Mouse (Mus musculus) forebrain, embryonic 14.5 days (tissue): ENCODE results near the gene Tubgcp3. TPM values are rescaled to one million over a fixed set of nuclear protein-coding genes. Genes with fewer than 3 reads are reported as not detected.
"Not testable (repeated sequence)": the region's sequence is repeated elsewhere in the genome, so short reads cannot be mapped to it uniquely, and the experiment has no call there.

Experiments
- ATAC-seq: fragments of 200-750 bp; cut with Nextera tagmentation; 2 replicates; pipeline ENCODE4 v1.8.0; 2017; ENCODE audit warnings: mild to moderate bottlenecking, moderate library complexity
- DNase-seq: peaks from one replicate; pipeline ENCODE4 v3.0.0-alpha.2; 2015; ENCODE audit warnings: low spot score
- H3K27ac ChIP-seq: fragments of 300-500 bp; sonication (generic); 2 replicates; pipeline ENCODE4 v1.5.1; 2014; ENCODE audit warnings: low read depth, mild to moderate bottlenecking, control low read depth, low read length, moderate library complexity
- H3K27me3 ChIP-seq: fragments of 300-500 bp; sonication (generic); replicated peaks from 2 replicates; pipeline ENCODE4 v1.6.1; 2014; ENCODE audit warnings: low read length, control low read depth, mixed read lengths; ENCODE audit not compliant: control insufficient read depth, insufficient read depth
- H3K36me3 ChIP-seq: fragments of 300-500 bp; sonication (generic); 2 replicates; pipeline ENCODE4 v1.6.1; 2014; ENCODE audit warnings: low read length, control low read depth; ENCODE audit not compliant: control insufficient read depth, insufficient read depth
- H3K4me1 ChIP-seq: fragments of 300-500 bp; sonication (generic); 2 replicates; pipeline ENCODE4 v1.6.1; 2014; ENCODE audit warnings: antibody characterized with exemption, low read length, control low read depth; ENCODE audit not compliant: control insufficient read depth, insufficient read depth
- H3K4me2 ChIP-seq: fragments of 300-500 bp; sonication (generic); 2 replicates; pipeline ENCODE4 v1.6.1; 2014; ENCODE audit warnings: mild to moderate bottlenecking, control low read depth, low read length
- H3K4me3 ChIP-seq: fragments of 300-500 bp; sonication (generic); 2 replicates; pipeline ENCODE4 v1.5.1; 2014; ENCODE audit warnings: low read depth, low read length, control low read depth
- H3K9ac ChIP-seq: fragments of 300-500 bp; sonication (generic); 2 replicates; pipeline ENCODE4 v1.6.1; 2014; ENCODE audit warnings: mild to moderate bottlenecking, low read length, control low read depth, moderate library complexity
- H3K9me3 ChIP-seq: fragments of 300-500 bp; sonication (generic); replicated peaks from 2 replicates; pipeline ENCODE4 v1.6.1; 2016; ENCODE audit warnings: low read length, control low read depth, mixed read lengths; ENCODE audit not compliant: control insufficient read depth
- WGBS: fragments of 180-500 bp; shearing (Covaris S2); extraction: QIAGEN DNeasy Blood & Tissue Kit; methylation state at CpG from one replicate; pipeline ENCODE4 v1.1.7; 2014; 5-methylcytosine and 5-hydroxymethylcytosine counted together
- polyA plus RNA-seq: library from polyadenylated mRNA; unstranded; fragments of >200 nt; fragmentation: Nextera tagmentation; extraction: Ambion mirVana; gene quantifications from 2 replicates; pipeline ENCODE4 v1.2.1, GENCODE M21; 2014

The Tubgcp3 gene
- polyA plus RNA-seq, 1 experiment from 2014 or later: 47.3 TPM

- Histone ChIP-seq H3K27me3 (no peaks in the 10 kb centered on the region), H3K36me3 (no peaks in the 10 kb centered on the region), H3K4me3 (no peak overlapping the region), H3K9me3 (no peaks in the 10 kb centered on the region), H3K9ac (no peak overlapping the region), H3K27ac (no peak overlapping the region), H3K4me1 (peaks cover 5% of the 10 kb centered on the region), H3K4me2 (no peak overlapping the region)
- WGBS: 5% methylated on average over 7 of the region's 7 CpGs
- peak; percentile 87 for DNase-seq
- ATAC-seq: peak; percentile 89
Measured at GRCm38 (mm10) chr8:12677529-12677928, 5.5 kb upstream of the Tubgcp3 start.

- DNase-seq (peak; percentile 2), ATAC-seq (peak; percentile 80; the same call in 1 of the 2 replicates)
- no peaks in the 10 kb centered on the region for H3K36me3 ChIP-seq
- peaks cover 14% of the 10 kb centered on the region for H3K4me1 ChIP-seq
- H3K9me3 ChIP-seq: no peaks in the 10 kb centered on the region
- H3K27ac ChIP-seq: peak overlapping the region; percentile 74
- H3K27me3 ChIP-seq: no peaks in the 10 kb centered on the region
- H3K4me2 ChIP-seq: peak overlapping the region; percentile 83
- peak overlapping the region; percentile 95 for H3K4me3 ChIP-seq
- under 1% methylated on average over 37 of the region's 38 CpGs for WGBS
- H3K9ac ChIP-seq: peak overlapping the region; percentile 94
Measured at GRCm38 (mm10) chr8:12671473-12672055, 484 bp downstream of the Tubgcp3 start.

- Histone ChIP-seq H3K4me3 (peak overlapping the region; percentile 95), H3K4me1 (peaks cover 14% of the 10 kb centered on the region), H3K36me3 (no peaks in the 10 kb centered on the region), H3K4me2 (peak overlapping the region; percentile 83), H3K9ac (peak overlapping the region; percentile 94), H3K27me3 (no peaks in the 10 kb centered on the region), H3K9me3 (no peaks in the 10 kb centered on the region), H3K27ac (no peak overlapping the region)
- 34% methylated on average over 6 of the region's 6 CpGs for WGBS
- ATAC-seq (no peak), DNase-seq (no peak)
Measured at GRCm38 (mm10) chr8:12670965-12671364, 1.1 kb downstream of the Tubgcp3 start.

- no peak overlapping the region for H3K9ac ChIP-seq
- ATAC-seq (no peak), DNase-seq (no peak)
- H3K9me3 ChIP-seq: no peaks in the 10 kb centered on the region
- WGBS: 91% methylated on average over 6 of the region's 6 CpGs
- H3K27ac ChIP-seq: no peak overlapping the region
- H3K4me1 ChIP-seq: peaks cover 14% of the 10 kb centered on the region
- H3K4me3 ChIP-seq: no peak overlapping the region
- H3K36me3 ChIP-seq: no peaks in the 10 kb centered on the region
- H3K27me3 ChIP-seq: no peaks in the 10 kb centered on the region
- H3K4me2 ChIP-seq: no peak overlapping the region
Measured at GRCm38 (mm10) chr8:12668832-12669231, 3.2 kb downstream of the Tubgcp3 start.

GRCm38 (mm10) chr8:12666530-12666929 is 5.5 kb downstream of the Tubgcp3 start:
- not testable (repeated sequence) for H3K27ac ChIP-seq, H3K27me3 ChIP-seq, DNase-seq, H3K4me3 ChIP-seq, H3K36me3 ChIP-seq, H3K9ac ChIP-seq, H3K9me3 ChIP-seq, ATAC-seq, H3K4me2 ChIP-seq, H3K4me1 ChIP-seq
- 84% methylated on average over 3 of the region's 3 CpGs for WGBS

- Histone ChIP-seq H3K27me3 (no peaks in the 10 kb centered on the region), H3K9me3 (no peaks in the 10 kb centered on the region), H3K27ac (no peak overlapping the region), H3K4me2 (no peak overlapping the region), H3K4me1 (no peaks in the 10 kb centered on the region), H3K9ac (no peak overlapping the region), H3K4me3 (no peak overlapping the region), H3K36me3 (peaks cover 25% of the 10 kb centered on the region)
- 79% methylated on average over 5 of the region's 5 CpGs for WGBS
- no peak for DNase-seq
- ATAC-seq: no peak
Measured at GRCm38 (mm10) chr8:12663105-12663456, 9.0 kb downstream of the Tubgcp3 start.

- Histone ChIP-seq H3K4me1 (no peaks in the 10 kb centered on the region), H3K27ac (no peak overlapping the region), H3K4me3 (no peak overlapping the region), H3K9ac (no peak overlapping the region), H3K9me3 (no peaks in the 10 kb centered on the region), H3K27me3 (no peaks in the 10 kb centered on the region), H3K4me2 (no peak overlapping the region), H3K36me3 (peaks cover 30% of the 10 kb centered on the region)
- WGBS: 85% methylated on average over 4 of the region's 4 CpGs
- ATAC-seq (no peak), DNase-seq (no peak)
Measured at GRCm38 (mm10) chr8:12662375-12663104, 9.5 kb downstream of the Tubgcp3 start.

- WGBS: 96% methylated on average over 16 of the region's 16 CpGs
- no peak overlapping the region for H3K9ac ChIP-seq
Measured at GRCm38 (mm10) chr8:12657411-12657810, 14.6 kb downstream of the Tubgcp3 start.

GRCm38 (mm10) chr8:12651246-12651645 is 20.8 kb downstream of the Tubgcp3 start:
- H3K4me3 ChIP-seq: no peak overlapping the region
- DNase-seq: no peak
- H3K4me2 ChIP-seq: no peak overlapping the region
- peaks cover 95% of the 10 kb centered on the region for H3K36me3 ChIP-seq
- no peaks in the 10 kb centered on the region for H3K4me1 ChIP-seq
- H3K27ac ChIP-seq: no peak overlapping the region
- WGBS: 93% methylated on average over 4 of the region's 4 CpGs
- H3K9ac ChIP-seq: no peak overlapping the region
- no peaks in the 10 kb centered on the region for H3K9me3 ChIP-seq
- H3K27me3 ChIP-seq: no peaks in the 10 kb centered on the region
- no peak for ATAC-seq

More at GRCm38 (mm10) chr8:12657411-12657810, 14.6 kb downstream of the Tubgcp3 start:
- peaks cover 81% of the 10 kb centered on the region for H3K36me3 ChIP-seq
- H3K27ac ChIP-seq: no peak overlapping the region
- no peak overlapping the region for H3K4me3 ChIP-seq
- DNase-seq (no peak), ATAC-seq (no peak)
- no peaks in the 10 kb centered on the region for H3K9me3 ChIP-seq
- no peaks in the 10 kb centered on the region for H3K27me3 ChIP-seq
- no peaks in the 10 kb centered on the region for H3K4me1 ChIP-seq
- H3K4me2 ChIP-seq: no peak overlapping the region
